Mouse (Mus musculus): ENCODE results near the gene Aldh1b1.
A peak's percentile ranks its signal among the peaks of the same experiment; 100 is the strongest.

Aldh1b1 gene

DNA sequence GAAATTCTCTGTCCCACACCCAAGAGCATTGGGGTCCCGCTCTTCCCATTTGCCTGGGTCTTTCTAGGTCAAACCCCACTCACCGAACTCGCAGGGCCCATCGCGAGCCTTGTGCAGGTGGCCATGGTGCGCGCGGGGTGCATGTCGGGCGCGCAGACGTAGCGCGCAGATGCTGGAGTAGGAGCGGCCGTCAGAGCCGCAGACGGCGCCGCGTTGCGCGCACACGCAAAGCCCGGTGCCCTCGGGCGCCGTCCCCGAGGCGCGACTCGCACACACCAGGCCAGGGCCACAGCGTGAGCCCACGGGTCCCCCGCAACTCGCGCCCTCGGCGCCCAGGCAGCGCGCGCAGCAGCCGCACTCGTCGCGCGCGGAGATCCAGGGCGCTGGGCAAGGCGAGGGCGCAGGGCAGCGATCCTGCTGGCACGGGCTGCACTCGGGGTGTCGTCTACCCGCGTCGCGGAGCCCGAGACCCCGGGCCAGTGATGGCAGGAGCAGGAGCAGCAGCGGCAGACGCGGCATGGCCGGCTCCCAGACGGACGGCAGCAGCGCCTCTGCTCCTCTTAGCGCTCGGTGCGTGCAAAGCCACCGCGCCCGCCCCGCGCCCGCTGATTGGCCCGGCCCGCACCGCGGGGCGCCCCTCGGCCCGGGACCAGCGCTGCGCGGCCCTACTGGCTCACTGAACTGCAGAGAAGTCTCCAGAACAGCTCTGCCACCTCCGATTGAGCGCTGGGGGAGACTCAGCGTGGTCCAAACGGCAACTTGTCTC, 27.6 kb downstream of the Aldh1b1 start, which contains the start of gene Igfbpl1:
Gene Igfbpl1 (minus strand): TSS at position 649 of the 766 bp plus-strand sequence.
- DNase-seq (ENCODE audit: low spot score), result no peak

DNA sequence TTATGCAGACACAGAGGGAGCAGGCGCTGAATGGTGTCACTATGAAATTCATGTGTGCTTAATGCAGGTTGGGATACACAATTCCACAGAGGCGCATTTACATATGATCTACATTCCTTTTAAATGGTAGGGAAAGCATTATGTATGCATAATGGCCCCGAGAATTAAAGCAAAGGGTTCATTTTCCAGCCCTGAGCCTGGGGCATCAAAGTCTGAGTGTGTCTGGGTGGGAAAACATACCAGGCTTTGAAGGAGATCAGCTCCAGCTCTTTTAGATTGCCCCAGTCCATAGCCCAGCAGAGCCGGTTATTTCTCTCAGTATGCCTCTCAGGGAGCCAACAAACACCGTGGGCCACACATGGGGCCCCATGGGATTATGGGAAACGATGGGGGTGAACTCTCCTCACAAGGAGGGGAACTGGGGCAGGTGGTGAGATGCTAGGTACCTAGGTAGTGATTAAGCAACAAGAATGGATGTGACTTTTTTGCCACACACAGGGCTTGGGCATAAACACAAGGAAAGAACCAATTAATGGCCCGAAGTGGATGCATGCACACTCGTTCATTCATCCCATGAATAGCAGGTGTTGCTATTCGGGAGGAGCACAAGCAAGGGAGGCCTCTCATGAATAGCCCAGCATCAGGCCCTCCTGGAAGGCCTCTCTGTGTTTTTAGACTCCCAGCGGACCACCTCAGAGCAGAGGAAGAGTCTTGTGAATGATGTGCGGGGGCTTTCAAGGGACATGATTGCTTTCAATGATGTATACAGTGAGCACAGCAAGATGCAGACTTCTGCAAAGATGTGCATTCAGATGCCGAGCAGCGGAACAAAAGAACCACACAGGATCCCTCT, 31.3 kb downstream of the Aldh1b1 start:
- no peak for DNase-seq (ENCODE audit: low spot score)

DNA sequence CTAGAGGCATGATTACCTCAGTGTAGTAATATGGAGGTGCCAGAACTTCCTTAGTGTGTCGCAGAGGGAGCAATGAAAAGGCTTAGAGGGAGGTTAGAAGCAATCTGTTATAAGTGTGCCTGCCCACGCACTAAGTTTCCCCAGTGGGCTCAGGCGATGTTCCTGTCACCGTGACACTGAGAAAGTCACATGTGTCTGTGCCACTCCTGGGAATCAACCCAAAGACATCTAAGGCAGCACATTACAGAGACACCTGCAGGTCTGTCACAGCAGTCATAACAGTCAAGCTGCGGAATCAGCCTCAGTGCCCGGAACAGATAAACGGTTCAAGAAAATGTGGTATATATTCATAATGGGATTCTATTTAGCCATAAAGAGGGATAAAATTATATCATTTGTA, 33.2 kb downstream of the Aldh1b1 start:
- DNase-seq (ENCODE audit: low spot score), result no peak

DNA sequence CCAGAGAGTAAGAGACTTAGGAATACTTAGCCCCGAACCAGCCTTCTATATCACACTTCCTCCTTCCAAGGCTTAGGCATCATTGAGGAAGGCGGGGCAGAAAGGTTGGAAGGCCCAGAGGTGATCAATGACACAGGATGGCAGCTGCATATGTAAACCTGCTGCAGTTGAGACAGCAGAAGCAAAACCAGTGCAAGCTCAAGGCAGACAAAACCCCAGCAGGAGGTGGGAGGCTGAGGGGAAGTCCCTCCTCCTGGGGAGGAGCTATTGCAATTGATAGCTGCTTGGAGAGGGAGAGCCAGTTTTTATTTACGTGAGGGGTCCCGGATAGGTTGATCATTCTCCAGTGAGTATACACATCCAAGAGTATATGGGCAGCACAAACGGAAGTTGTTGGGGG, 34.6 kb downstream of the Aldh1b1 start:
- no peak for DNase-seq (ENCODE audit: low spot score)

DNA sequence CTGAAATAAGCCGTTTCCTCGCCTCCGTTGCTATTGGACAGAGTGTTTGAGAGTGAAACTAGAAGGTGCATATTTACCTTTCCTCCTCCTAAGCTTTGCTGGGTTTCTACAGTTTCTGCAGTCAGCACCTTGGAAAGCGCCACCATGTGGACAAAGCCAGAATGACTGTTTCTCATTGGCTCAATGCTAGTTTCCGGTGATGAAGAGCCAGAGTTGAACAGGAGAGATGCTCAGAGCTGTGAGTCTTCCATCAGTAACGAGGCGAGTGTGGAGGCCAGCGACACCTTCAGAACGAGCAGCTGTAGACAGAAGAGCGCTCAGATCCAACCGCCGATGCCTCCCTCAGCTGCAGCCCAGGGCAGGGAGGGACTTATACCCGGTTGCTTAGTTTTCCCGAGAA, 45.5 kb downstream of the Aldh1b1 start:
- DNase-seq (ENCODE audit: low spot score), result peak; percentile 49

DNA sequence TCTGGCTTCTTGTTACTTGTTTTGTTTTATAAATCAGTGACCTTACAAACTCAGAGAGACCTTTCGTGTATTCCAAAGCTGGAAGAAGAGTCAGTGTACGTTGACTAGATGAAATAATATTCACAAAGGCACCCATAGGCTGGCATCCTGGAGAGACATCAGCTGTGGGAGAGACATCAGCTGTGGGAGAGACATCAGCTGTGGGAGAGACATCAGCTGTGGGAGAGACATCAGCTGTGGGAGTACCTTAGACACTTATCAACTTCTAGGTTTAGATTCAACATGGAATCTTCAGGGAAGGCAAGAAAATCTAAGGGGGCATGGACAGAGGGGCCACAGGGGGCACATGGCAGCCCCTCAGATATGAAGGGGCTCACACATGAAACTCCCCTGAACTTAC, 47.4 kb downstream of the Aldh1b1 start:
- no peak for DNase-seq (ENCODE audit: low spot score)

DNA sequence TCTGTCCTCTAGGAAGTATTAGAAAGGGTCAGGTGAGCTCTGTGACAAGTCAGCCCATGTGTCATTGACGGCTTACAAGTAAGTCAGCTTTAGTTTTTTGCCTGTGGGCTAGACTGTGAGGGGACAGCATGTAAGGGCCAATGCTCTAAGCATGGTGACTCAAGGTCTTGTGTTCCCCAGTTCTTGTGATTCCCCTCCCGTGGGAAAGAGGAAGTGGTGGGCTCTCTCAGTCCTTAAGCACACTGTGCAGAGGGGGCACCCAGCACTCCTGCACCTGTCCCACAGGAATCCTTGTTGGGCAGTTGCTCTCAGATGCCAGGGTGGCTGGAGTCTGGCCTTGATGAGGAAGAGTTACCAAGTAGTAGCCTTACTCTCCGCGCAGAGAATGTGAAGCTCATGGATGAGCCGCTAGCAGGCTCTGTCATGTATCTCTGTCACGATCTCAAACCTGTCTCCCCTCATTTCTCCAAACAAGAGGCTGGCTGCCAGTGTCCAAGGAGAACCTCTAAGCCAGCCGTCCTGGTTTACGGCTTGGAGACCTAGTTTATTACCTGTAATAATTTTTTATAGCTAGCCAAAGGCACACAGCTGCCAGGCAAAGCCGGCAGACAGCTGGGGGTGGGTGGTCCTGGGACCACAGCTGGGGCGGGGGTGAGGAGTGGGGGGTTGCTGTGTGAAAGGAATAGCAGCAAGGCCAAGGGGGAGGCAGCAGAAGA, 49.4 kb downstream of the Aldh1b1 start, which contains the start of gene Stra6l:
Gene Stra6l (plus strand): TSS at position 556 of the 716 bp plus-strand sequence.
- DNase-seq (ENCODE audit: low spot score), result no peak

DNA sequence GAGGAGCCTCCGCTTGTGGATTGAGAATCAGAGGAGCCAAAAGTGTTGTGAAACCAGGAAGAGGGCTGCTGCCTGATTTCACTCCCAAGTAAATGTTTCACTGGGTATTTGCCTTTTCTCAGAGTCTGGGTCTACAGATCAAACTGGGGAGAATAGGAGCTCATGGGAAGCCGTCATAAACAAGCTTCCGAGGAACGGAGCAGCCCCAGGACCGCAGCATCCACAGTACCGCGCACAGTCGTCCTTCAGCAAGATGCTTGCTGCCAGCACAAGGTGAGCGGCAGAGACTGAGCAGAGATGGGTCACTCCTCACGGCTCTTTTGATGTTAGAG, 50.0 kb downstream of the Aldh1b1 start:
- no peak for DNase-seq (ENCODE audit: low spot score)

DNA sequence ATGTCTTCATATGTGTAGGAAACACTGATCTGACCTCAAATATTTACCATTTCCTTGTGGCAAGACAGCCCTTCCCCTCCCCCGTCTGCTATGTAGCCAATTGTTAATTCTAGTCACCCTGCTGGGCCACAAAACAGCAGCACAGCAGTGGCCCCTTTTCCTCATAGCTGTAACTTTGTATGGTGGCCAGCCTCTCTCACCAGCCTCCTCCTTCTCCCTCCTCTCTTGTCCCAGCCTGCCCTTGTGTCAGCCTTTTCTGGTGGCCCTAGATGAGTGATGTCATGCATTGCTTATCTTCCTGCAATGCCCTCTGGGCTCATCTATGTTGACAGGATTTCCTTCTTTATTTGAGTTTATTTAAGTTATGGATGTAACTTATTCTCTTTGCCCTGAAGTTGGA, 50.6 kb downstream of the Aldh1b1 start:
- no peak for DNase-seq (ENCODE audit: low spot score)

DNA sequence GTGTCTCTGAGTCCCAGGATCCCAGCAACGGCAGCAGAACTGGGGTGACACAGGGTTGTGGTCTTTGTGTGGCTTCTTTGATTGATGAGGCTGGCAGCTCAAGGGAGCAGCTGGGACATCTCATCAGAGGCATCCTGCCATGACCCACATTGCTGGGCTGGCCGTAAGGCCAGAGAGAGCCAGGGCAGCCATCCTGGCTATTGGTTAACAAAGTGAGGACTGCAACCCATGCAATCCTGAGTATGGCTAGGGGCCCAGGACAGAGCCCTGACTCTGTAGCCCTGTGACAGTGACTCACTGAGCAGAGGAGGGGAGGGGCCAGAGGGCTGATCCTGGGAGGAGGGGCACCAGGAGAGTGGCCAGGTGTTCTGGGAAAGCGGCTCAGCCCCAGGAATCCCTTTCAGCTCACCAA, 52.8 kb downstream of the Aldh1b1 start:
- peak; percentile 37 for DNase-seq (ENCODE audit: low spot score)

DNA sequence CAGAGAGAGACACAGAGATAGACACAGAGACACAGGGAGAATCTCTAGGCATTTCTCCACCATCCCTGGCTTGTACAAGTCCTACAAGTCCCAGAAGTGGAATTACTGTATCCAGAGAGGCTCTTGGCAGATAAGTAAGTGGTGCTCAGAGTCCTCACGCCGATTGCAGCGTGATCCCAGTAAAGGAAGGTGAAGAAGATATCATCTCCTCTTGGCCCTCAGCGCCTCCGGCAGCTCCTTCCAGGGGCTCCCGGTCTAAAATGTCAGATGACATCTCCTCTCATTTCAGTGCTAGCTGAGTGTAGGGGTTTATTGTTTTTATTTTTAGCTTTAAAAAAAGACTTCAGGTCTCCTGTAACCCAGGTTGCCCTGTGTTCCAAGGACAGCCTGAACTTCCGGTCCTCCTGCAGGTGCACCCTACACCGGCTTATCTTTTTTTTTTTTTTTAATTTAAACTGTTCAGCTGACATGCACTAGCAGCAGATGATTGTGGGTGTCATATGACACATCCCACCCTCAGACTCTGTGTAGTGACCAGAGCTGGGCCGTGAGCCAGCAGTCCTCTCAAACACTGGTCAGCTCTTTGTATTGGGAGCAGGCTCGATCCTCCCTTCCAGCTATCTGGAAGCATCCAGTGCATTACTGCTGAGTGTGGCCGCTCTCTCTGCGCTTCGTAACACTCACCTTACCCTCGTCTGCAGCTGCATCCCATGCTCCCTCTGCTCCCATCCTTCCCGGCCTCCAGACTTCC, 54.8 kb downstream of the Aldh1b1 start:
- no peak for DNase-seq (ENCODE audit: low spot score)
